Mouse (Mus musculus) myocyte (in vitro differentiated cells): ENCODE data around the gene Pgam2. TPM values are rescaled to one million over a fixed set of nuclear protein-coding genes. Genes with fewer than 3 reads are reported as not detected.

Source experiments
- H3K27me3 ChIP-seq: one replicate; pipeline ENCODE4 v1.6.1; 2011; ENCODE audit not compliant: control insufficient read depth, insufficient read depth, insufficient read length
- H3K36me3 ChIP-seq: one replicate; pipeline ENCODE4 v1.6.1; 2011; ENCODE audit not compliant: control insufficient read depth, insufficient read depth
- H3K4me2 ChIP-seq: one replicate; pipeline ENCODE4 v1.6.1; 2011; ENCODE audit warnings: low read depth, control low read depth
- H3K4me3 ChIP-seq: one replicate; pipeline ENCODE4 v1.5.1; 2011; ENCODE audit warnings: mild to moderate bottlenecking, control low read depth, moderate library complexity
- H3K79me2 ChIP-seq: one replicate; pipeline ENCODE4 v1.6.1; 2011; ENCODE audit not compliant: control insufficient read depth, insufficient read depth
- H3ac ChIP-seq: one replicate; pipeline ENCODE4 v1.6.1; 2011; ENCODE audit not compliant: control insufficient read depth, insufficient read length
- CEBPB ChIP-seq: IDR thresholded peaks from 2 replicates; pipeline ENCODE4 v1.6.1; 2011; ENCODE audit warnings: mild to moderate bottlenecking, moderate library complexity; ENCODE audit not compliant: poor library complexity, insufficient read depth, severe bottlenecking
- E2F4 ChIP-seq: IDR thresholded peaks from one replicate; pipeline ENCODE4 v1.6.1; 2011; ENCODE audit warnings: mild to moderate bottlenecking, control low read depth, moderate library complexity; ENCODE audit not compliant: insufficient read depth
- MAX ChIP-seq: IDR thresholded peaks from one replicate; pipeline ENCODE4 v1.6.1; 2011; ENCODE audit warnings: low read depth, mild to moderate bottlenecking, control low read depth
- MYOD1 ChIP-seq, 3 experiments: IDR thresholded peaks; one replicate each; pipeline ENCODE4 v1.6.1; 2011; ENCODE audit warnings: control low read depth in 2 of 3, low read depth in 2 of 3, mild to moderate bottlenecking in 2 of 3, moderate library complexity in 1 of 3; ENCODE audit not compliant: insufficient read length in 2 of 3, control insufficient read depth in 1 of 3
- MYOG ChIP-seq, 3 experiments: IDR thresholded peaks; one replicate each; pipeline ENCODE4 v1.6.1; 2011; ENCODE audit warnings: control low read depth in 2 of 3, low read depth in 2 of 3, mild to moderate bottlenecking in 2 of 3; ENCODE audit not compliant: insufficient read length in 2 of 3, control insufficient read depth in 1 of 3, insufficient read depth in 1 of 3
- POLR2A ChIP-seq: IDR thresholded peaks from one replicate; pipeline ENCODE4 v1.6.1; 2011; ENCODE audit warnings: low read depth, mild to moderate bottlenecking, control low read depth, moderate library complexity; ENCODE audit not compliant: insufficient read length
- POLR2AphosphoS2 ChIP-seq: IDR thresholded peaks from one replicate; pipeline ENCODE4 v1.6.1; 2011; ENCODE audit warnings: low read depth, control low read depth; ENCODE audit not compliant: insufficient read length
- REST ChIP-seq: IDR thresholded peaks from one replicate; pipeline ENCODE4 v1.6.1; 2011; ENCODE audit warnings: mild to moderate bottlenecking, control low read depth, moderate library complexity; ENCODE audit not compliant: insufficient read depth, insufficient read length
- SRF ChIP-seq: IDR thresholded peaks from one replicate; pipeline ENCODE4 v1.6.1; 2011; ENCODE audit warnings: low read depth; ENCODE audit not compliant: control insufficient read depth, insufficient read length
- TCF12 ChIP-seq: IDR thresholded peaks from one replicate; pipeline ENCODE4 v1.6.1; 2011; ENCODE audit warnings: mild to moderate bottlenecking, control low read depth; ENCODE audit not compliant: poor library complexity, insufficient read depth, severe bottlenecking
- TCF3 ChIP-seq: IDR thresholded peaks from one replicate; pipeline ENCODE4 v1.6.1; 2011; ENCODE audit warnings: low read depth, control low read depth; ENCODE audit not compliant: insufficient read length
- USF1 ChIP-seq: IDR thresholded peaks from one replicate; pipeline ENCODE4 v1.6.1; 2011; ENCODE audit warnings: low read depth, mild to moderate bottlenecking, control low read depth, moderate library complexity
- polyA plus RNA-seq: library from polyadenylated mRNA; unstranded; fragments of >200 nt; fragmentation: generic; extraction: Trizol; gene quantifications from one replicate; pipeline ENCODE4 v1.2.1, GENCODE M21; 2012; ENCODE audit warnings: missing spikeins

Pgam2 gene
- polyA plus RNA-seq, 1 experiment, result 349 TPM

GRCm38 (mm10) chr11:5829327-5829726 is 25.8 kb upstream of the Pgam2 start:
- TF ChIP-seq USF1, result no peak
- no peak for TF ChIP-seq REST
- no peak for TF ChIP-seq SRF
- no peak for TF ChIP-seq POLR2AphosphoS2
- TF ChIP-seq CEBPB, result no peak
- no peak for TF ChIP-seq E2F4
- no peak overlapping the region for H3K4me3 ChIP-seq
- H3ac ChIP-seq, result no peak overlapping the region
- no peaks in the 10 kb centered on the region for H3K79me2 ChIP-seq
- no peaks in the 10 kb centered on the region for H3K27me3 ChIP-seq
- H3K36me3 ChIP-seq, result no peaks in the 10 kb centered on the region
- no peak overlapping the region for H3K4me2 ChIP-seq

GRCm38 (mm10) chr11:5828509-5829191 is 25.1 kb upstream of the Pgam2 start:
- H3K36me3 ChIP-seq, result no peaks in the 10 kb centered on the region
- no peaks in the 10 kb centered on the region for H3K27me3 ChIP-seq
- H3K79me2 ChIP-seq, result no peaks in the 10 kb centered on the region
- no peak overlapping the region for H3K4me3 ChIP-seq
- no peak overlapping the region for H3K4me2 ChIP-seq
- TF ChIP-seq TCF12, result no peak
- no peak for TF ChIP-seq TCF3
- no peak for TF ChIP-seq MYOD1 (IDR thresholded peaks at IDR 0.05; ENCODE audit: control insufficient read depth in 1 of 3, insufficient read length in 2 of 3, low read depth in 2 of 3)
- no peak for TF ChIP-seq USF1
- TF ChIP-seq CEBPB, result no peak
- TF ChIP-seq POLR2A, result no peak
- no peak for TF ChIP-seq POLR2AphosphoS2
- no peak for TF ChIP-seq MYOG (IDR thresholded peaks at IDR 0.05; ENCODE audit: control insufficient read depth in 1 of 3, insufficient read depth in 1 of 3, insufficient read length in 2 of 3, low read depth in 2 of 3)
- no peak for TF ChIP-seq REST
- no peak for TF ChIP-seq SRF
- TF ChIP-seq MAX, result no peak
- H3ac ChIP-seq, result no peak overlapping the region

DNA sequence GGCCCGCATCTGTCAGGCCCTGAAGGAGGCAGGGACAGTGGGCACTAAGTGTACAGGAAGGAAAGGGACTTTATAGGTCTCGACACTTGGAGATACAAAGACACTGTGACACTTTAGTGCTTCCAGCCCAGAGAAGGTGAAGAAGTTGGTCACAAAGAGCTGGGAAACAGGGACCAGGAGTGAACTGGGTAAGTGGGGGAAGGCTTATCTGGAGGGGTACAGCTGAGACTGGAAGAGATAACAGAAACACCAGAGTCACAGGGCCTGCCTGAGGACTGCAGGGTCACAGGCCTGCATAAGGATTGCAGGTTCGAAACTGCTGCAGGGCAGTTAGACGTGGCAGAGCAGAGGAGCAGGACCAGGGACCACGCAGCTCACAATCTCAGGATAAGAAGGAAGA is 24.4 kb upstream of the Pgam2 start:
- Histone ChIP-seq H3K4me3 (no peak overlapping the region), H3K27me3 (no peaks in the 10 kb centered on the region), H3ac (no peak overlapping the region), H3K79me2 (no peaks in the 10 kb centered on the region), H3K36me3 (no peaks in the 10 kb centered on the region), H3K4me2 (no peak overlapping the region)
- TF ChIP-seq POLR2AphosphoS2, result no peak
- no peak for TF ChIP-seq MYOD1 (IDR thresholded peaks at IDR 0.05; ENCODE audit: control insufficient read depth in 1 of 3, insufficient read length in 2 of 3, low read depth in 2 of 3)
- TF ChIP-seq MYOG (IDR thresholded peaks at IDR 0.05; ENCODE audit: control insufficient read depth in 1 of 3, insufficient read depth in 1 of 3, insufficient read length in 2 of 3, low read depth in 2 of 3), result no peak
- TF ChIP-seq TCF12, result no peak
- no peak for TF ChIP-seq POLR2A
- no peak for TF ChIP-seq REST
- TF ChIP-seq MAX, result no peak
- no peak for TF ChIP-seq E2F4
- no peak for TF ChIP-seq USF1
- TF ChIP-seq CEBPB, result no peak
- TF ChIP-seq TCF3, result no peak
- no peak for TF ChIP-seq SRF

DNA sequence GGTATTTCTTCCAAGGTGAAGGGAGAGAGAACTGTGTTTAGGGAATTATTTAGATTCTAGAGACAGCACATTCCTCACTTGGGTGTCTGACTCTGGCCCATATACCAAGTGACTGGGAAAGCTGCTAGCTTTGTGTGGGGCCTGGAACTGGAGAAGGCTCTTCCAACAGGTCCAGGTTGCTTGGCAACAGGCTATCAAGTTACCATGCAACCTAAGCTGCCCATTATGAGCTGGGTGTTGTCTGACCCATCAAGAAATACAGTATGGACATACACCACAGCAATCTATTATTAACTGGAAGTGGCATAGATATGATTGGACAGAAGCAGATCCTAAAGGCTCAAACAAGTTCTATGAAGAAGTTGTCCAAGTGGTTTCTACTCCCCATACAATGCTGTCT is 21.9 kb upstream of the Pgam2 start:
- H3K27me3 ChIP-seq, result no peaks in the 10 kb centered on the region
- no peak overlapping the region for H3ac ChIP-seq
- H3K4me2 ChIP-seq, result peak overlapping the region; percentile 0
- TF ChIP-seq CEBPB, result no peak
- no peak for TF ChIP-seq POLR2A
- no peak for TF ChIP-seq USF1
- TF ChIP-seq MAX, result no peak
- TF ChIP-seq SRF, result no peak
- no peak for TF ChIP-seq REST
- H3K79me2 ChIP-seq, result no peaks in the 10 kb centered on the region
- no peak overlapping the region for H3K4me3 ChIP-seq
- no peaks in the 10 kb centered on the region for H3K36me3 ChIP-seq

GRCm38 (mm10) chr11:5819223-5819622 is 15.7 kb upstream of the Pgam2 start:
- Histone ChIP-seq H3K4me3 (no peak overlapping the region), H3K79me2 (no peaks in the 10 kb centered on the region), H3K4me2 (no peak overlapping the region), H3K27me3 (no peaks in the 10 kb centered on the region), H3K36me3 (no peaks in the 10 kb centered on the region), H3ac (no peak overlapping the region)
- TF ChIP-seq REST (no peak), CEBPB (no peak), POLR2A (no peak), MAX (no peak), MYOD1 (IDR thresholded peaks at IDR 0.05; ENCODE audit: control insufficient read depth in 1 of 3, insufficient read length in 2 of 3, low read depth in 2 of 3) (no peak), TCF12 (no peak), SRF (no peak), MYOG (IDR thresholded peaks at IDR 0.05; ENCODE audit: control insufficient read depth in 1 of 3, insufficient read depth in 1 of 3, insufficient read length in 2 of 3, low read depth in 2 of 3) (no peak), USF1 (no peak), POLR2AphosphoS2 (no peak), TCF3 (no peak), E2F4 (no peak)
